Mouse (Mus musculus) megakaryocyte-erythroid progenitor cell, adult 5-6 weeks (primary cell): ENCODE measurements around the gene Rft1. TPM values are rescaled to one million over a fixed set of nuclear protein-coding genes. Genes with fewer than 3 reads are reported as not detected.

Experiments
- ATAC-seq: replicated peaks from 2 replicates; pipeline ENCODE4 v1.8.0; 2016; ENCODE audit warnings: mild to moderate bottlenecking, inconsistent platforms; ENCODE audit not compliant: severe bottlenecking, poor library complexity, low FRiP score, low TSS enrichment
- total RNA-seq, 2 experiments: library from RNA; stranded (forward) in 1 of 2; stranded (reverse) in 1 of 2; fragments of 200-1000, 215-1000 nt in 1 of 2; fragments of >200 nt in 1 of 2; fragmentation: Nextera tagmentation in 1 of 2; gene quantifications; 2 replicates each; pipeline ENCODE4 v1.2.3; 2014 to 2017

The Rft1 gene
- total RNA-seq (2014; fragmentation: Nextera tagmentation) (15.4 and 23.5 TPM in 2 replicates), total RNA-seq (2017) (7.6 and 18.7 TPM in 2 replicates)

GRCm38 (mm10) chr14:30653943-30654659, at the start of gene Rft1:
Gene Rft1, plus strand, starts transcription at chr14:30654360.
- peak; percentile 90 for ATAC-seq

GRCm38 (mm10) chr14:30606817-30607216, 47.3 kb upstream of the Rft1 start:
- no peak for ATAC-seq

- ATAC-seq, result no peak
Observed at GRCm38 (mm10) chr14:30607696-30608095, 46.5 kb upstream of the Rft1 start.

GRCm38 (mm10) chr14:30608176-30608575, 46.0 kb upstream of the Rft1 start:
- no peak for ATAC-seq

- no peak for ATAC-seq
Observed at GRCm38 (mm10) chr14:30609499-30609898, 44.7 kb upstream of the Rft1 start.

- no peak for ATAC-seq
Observed at GRCm38 (mm10) chr14:30610304-30610703, 43.9 kb upstream of the Rft1 start.

- ATAC-seq, result no peak
Observed at GRCm38 (mm10) chr14:30610940-30611339, 43.2 kb upstream of the Rft1 start.

- ATAC-seq, result peak; percentile 74
Observed at GRCm38 (mm10) chr14:30612523-30612922, 41.6 kb upstream of the Rft1 start.

- ATAC-seq, result no peak
Observed at GRCm38 (mm10) chr14:30612962-30613715, 41.0 kb upstream of the Rft1 start.

GRCm38 (mm10) chr14:30616751-30617150, 37.4 kb upstream of the Rft1 start:
- ATAC-seq, result no peak

GRCm38 (mm10) chr14:30618746-30619275, 35.3 kb upstream of the Rft1 start:
- ATAC-seq, result no peak

- ATAC-seq, result no peak
Observed at GRCm38 (mm10) chr14:30619982-30620578, 34.1 kb upstream of the Rft1 start.

- ATAC-seq, result no peak
Observed at GRCm38 (mm10) chr14:30622130-30622529, 32.0 kb upstream of the Rft1 start.

GRCm38 (mm10) chr14:30622556-30622955, 31.6 kb upstream of the Rft1 start:
- no peak for ATAC-seq

- 0 out of 2 replicates have a peak, but pooled peaks have one; percentile 20 for ATAC-seq
Observed at GRCm38 (mm10) chr14:30624277-30624721, 29.9 kb upstream of the Rft1 start.

GRCm38 (mm10) chr14:30625131-30625807, 28.9 kb upstream of the Rft1 start:
- ATAC-seq, result peak; percentile 86

- ATAC-seq, result peak; percentile 39
Observed at GRCm38 (mm10) chr14:30625856-30626726, 28.1 kb upstream of the Rft1 start, which contains the start of gene Prkcd. Gene Prkcd, minus strand, starts transcription at chr14:30626210.
